Mouse (Mus musculus) lung, postnatal 10 days (tissue): ENCODE measurements around the gene Atpif1.
A peak's percentile ranks its signal among the peaks of the same experiment; 100 is the strongest.
"Not testable (repeated sequence)": the region's sequence is repeated elsewhere in the genome, so short reads cannot be mapped to it uniquely, and the experiment has no call there.

ENCODE experiments used
- DNase-seq: peaks from one replicate; pipeline ENCODE4 v3.0.0; 2021

Gene Atpif1

DNA sequence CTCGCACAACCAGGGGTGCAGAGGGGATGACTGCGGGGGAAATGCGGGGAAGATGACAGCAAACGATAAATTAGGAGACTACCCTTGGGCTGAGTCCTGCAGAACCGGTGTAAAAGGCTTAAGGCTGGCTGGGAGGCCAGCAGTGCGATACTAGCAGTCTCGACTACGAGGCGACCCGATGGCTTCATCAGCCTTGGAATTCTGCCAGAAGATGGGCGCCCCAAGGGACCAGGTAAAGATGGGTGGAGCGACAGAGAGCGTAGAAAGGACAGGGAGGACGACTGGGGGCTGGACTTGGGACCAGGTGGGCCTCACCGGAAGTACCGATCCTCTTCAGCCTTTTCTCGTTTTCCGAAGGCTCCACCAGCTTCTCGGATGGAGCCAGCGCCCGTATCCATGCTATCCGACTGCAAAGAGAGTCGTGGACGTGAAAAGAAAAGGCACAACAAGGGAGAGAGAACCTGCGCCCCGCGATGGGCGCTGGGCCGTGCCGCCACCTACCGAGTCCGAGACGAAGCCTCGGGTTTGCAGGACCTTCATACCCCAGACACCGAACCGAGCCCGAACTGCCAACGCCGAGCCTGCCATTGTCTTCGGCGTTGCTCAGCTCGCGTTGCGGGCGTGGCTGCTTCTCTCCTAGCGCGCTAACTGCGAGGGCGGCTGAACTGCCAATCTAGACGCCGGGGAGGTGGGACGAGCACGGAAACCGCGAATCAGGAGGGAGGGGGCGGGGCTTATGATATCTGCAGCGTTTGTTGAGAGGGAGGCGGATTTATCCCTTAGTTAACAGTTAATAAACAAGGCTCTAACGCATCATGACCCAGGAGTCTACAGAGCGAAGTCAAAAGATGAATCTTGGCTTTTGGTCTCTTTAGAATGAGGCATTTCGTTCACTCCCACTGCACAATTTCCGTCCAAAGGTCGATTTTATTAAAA lies at the start of gene Atpif1:
Atpif1 (minus strand) TSS at position 679 of the 936 bp plus-strand sequence.
- DNase-seq: peak; percentile 95

DNA sequence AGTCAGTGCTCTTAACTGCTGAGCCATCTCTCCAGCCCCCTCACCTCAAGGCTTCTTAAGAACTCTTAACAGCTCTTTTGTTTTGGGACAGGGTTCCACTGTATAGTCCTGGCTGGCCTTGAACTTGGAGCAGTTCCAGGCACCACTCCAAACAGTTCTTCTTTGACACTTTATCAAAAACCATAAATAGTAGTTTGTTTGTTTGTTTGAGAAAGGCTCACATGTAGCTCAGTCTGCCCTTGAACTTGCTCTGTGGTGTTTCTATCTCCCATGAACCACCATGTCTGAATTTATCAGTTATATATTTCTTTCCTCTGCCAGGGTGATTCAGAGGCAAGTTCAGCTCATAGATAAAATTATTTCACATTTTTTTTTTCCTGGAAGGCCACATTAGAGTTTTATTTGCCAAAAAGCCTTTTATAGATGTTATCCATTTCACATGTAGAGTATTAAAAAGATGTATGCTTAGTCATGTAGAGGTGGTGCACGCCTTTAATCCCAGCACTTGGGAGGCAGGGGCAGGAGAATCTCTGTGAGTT lies 41.4 kb upstream of the Atpif1 start:
- no peak for DNase-seq

DNA sequence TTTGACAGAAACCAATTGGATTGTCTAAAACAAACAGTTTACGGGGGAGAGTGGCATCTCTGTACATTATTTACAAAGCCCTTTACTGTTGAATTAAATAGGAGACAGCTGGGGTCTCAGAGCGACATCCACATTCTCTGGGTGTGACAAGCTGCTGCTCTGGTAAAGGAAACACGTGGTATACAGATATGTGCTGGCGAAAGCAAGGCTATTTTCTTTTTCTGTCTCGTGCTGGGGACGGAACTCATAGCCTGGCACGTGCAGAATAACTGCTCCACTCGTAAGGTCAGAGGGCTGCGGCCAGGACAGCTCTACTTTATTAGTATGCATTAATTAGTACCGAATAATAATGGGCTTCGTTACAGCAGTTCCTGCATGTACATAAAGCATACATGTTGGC lies 39.9 kb upstream of the Atpif1 start:
- DNase-seq: no peak

DNA sequence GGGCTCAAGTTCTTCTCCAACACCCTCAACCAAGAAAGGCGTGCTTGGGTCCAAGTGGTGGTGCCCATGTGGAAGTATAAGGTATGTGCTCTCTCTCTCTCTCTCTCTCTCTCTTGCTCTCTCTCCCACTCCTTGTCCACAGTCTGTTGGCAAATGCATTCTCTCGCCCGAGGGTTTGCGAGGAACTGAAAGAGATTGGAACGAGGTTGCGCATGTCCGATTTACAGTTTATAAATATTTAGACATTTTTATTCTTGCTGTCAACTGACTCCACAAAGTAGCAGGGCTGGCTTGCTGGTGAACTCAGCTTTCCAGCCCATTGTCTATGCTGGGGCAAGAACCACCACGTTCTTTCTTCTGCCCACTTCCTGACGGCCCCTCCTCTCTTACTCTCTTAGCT lies 37.7 kb upstream of the Atpif1 start:
- peak; percentile 75 for DNase-seq

DNA sequence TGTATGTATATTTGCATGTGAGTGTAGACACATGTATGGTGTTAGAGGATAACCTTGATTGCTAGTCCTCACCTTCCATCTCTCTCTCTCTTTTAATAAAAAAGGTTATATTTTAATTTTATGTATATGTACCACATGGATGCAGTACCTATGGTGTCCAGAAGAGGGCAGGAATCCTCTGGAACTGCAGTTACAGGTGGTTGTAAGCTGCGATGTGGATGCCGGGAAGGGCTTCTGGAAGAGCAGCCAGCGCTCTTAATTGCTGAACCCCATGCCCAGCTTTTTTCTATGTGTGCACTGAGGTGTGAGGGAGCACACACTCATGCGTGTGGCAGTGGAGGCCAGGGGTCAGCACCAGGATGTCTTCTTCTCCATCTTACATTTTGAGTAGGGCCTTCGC lies 35.7 kb upstream of the Atpif1 start:
- DNase-seq: no peak

DNA sequence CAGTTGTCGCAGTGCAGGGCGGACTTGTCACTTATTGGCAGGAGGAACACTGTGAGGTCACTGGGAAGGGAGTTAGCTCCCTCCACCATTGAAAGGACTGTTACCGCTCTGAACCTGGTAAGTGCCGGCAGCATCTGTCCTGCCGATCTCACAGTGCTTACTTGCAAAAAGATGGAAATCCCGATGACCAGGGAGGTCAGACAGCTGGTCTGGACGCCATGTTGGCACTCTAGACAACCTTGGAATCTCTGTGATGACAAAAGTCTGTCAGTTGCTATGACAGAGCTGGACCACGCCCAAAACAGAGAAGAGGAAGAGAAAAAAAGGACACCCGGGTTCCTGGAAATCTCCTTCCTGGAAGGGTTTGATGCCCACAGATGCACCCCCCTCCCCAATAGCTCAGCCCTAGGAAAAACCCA lies 33.9 kb upstream of the Atpif1 start:
- peak; percentile 82 for DNase-seq

DNA sequence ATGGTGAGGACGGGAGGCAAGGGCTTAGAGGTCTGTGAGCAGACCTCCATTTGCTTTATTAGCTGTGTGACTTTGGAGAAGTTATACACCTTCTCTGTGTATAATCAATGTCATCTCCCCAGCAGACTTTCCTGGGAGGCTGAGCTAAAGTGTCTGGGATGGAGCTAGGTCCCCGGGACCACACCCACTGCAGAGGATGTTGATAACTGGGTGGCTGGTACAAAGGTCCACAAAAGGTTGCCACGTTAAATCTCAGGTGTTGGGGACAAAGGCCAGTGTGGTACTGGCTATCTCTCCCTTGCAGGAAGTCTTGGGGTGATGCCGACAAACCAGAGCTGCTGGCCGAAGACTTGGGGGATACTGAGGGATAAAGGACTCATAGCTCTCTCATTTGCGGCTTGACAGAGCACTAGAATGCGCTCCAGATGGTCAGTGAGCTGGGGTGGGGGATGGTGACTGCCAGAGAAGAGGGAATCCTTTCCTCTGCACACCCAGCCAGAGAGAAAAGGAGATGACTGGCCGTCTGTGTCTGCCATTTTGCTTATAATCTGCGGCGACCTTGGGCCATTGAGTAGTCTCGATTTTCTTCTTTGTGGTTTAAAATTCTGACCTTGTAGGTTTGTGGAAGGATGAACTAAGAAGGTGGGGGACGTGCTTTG lies 31.8 kb upstream of the Atpif1 start:
- DNase-seq: peak; percentile 33

DNA sequence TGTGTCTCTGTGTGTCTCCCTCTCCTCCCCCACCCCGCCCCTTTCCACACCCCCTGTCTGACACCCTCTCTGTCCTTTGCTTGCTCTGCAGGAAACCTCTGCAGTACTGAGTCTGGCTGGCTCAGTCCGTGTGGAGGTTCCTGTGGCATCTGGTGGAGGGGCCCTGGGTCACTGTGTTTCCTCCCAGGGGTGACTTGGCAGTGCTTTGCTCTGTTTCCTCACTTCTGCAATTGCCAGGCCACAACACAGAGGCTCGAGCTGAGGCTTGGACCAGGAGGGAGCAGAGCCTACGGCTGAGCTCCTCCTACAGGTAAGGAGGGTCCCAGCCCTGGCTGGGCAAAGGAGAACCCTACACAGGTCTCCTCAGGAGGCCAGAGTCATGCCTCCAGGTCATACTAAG lies 30.5 kb upstream of the Atpif1 start, which contains the start of gene Ptafr:
Ptafr (plus strand) TSS at position 103 of the 400 bp plus-strand sequence.
- DNase-seq: peak; percentile 65

DNA sequence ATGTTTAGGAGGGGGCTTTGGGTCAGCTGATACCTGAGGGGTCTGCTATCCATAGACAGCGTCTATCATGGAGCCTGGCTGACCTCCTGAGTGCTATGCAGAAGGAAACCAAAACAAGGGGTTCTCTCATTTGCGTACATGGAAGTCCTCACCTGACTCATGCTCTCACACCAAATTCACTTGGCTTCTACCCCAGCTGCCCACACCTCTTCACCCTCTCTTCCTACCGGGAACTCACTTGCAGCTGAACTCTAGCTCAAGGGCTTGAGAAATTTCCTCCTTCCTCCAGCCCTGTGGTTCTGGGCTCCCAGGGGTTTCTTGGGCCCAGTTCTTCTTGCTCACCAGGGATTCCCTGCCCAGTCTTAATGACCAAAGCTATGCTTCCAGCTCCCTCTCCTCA lies 29.8 kb upstream of the Atpif1 start:
- no peak for DNase-seq

DNA sequence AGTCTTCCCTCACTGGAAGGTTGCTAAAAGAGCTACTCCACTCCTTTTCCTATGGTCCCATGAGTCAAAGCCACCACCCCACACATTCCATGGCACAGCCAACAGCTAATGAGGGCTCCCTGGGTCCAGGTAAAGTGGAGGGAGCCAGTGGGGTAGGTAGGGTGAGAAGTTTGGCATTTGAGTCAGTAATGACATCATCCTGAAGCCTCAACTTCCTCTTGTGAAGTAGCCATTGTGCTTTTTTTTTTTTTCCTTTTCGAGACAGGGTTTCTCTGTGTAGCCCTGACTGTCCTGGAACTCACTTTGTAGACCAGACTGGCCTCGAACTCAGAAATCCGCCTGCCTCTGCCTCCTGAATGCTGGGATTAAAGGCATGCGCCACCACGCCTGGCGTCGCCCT lies 22.1 kb upstream of the Atpif1 start:
- not testable (repeated sequence) for DNase-seq

DNA sequence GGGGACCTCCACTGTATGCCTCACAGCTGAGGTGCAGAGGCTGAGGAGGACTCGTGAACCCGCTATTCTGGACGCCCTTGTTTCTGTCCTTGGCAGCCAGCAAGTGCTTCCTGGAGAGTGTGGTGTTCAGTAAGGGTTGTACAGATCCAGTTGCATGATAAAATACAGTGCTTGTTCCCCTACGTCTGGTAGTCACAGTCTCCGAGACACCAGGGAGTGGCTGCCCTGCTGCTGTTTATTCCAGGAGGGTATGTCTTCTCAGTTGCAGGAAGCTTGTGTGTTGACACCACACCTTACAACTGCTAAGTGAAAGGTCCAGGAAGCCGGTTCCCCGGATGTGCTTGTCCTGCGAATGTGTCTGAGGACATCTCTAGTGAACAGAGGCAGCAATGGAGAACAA lies 21.2 kb upstream of the Atpif1 start:
- peak; percentile 28 for DNase-seq

DNA sequence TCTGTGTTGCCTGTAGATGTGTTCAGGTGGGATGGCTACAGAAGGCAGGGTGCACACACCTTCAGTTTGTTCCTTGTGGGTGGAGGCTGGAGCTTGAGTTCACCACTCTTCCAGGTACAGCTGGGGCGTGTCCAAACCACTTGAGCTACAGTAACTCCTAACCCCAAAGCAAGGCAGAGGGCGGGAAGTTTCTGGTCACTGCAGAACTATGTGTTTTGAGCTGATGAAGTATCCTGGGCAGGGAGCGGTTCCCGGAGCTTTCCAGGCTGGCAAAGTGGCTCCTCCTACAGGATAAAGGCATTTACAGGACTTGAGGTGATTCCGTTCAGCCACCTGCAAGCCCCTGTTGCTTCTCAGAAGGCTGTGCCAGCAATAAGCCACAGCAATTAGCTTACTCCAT lies 20.8 kb upstream of the Atpif1 start:
- DNase-seq: peak; percentile 32

DNA sequence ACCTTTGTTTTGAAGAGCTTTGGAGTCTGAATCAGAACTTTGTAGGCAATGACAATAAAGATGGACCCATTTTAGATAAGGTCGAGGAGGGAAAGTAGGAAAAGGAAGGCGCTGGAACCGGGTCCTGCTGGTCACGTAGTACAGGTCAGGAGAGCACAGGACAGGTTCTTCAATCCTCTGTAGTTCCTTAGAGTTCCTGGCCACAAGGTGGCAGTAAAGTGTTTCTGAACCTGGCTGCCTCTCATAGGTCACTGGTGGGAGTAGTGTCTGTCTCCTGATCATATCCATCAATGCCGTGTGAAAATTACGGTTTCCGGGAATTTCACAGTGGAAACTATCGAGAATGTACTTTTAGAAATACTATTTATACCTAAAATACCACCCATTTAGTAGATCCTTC lies 12.4 kb upstream of the Atpif1 start:
- peak; percentile 83 for DNase-seq

DNA sequence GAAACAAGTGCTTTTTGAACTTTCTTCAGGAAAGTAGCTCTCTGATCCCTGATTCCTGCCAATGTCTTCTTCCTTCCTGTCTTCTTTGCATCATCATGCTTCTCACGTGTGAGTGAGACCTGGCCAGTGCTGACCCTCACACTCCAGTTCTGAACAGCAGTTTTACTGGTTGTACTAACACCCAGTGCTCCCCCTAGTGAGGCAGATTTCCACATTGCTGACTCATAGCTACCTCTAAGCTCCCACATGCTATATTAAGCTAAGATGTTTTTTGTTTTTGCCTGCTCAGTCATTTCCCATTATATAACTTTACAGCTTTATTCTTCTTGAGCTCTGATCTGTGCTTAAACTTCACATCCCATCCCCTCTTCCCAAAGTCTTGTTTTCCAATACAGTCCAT lies 9.3 kb upstream of the Atpif1 start:
- DNase-seq: no peak

DNA sequence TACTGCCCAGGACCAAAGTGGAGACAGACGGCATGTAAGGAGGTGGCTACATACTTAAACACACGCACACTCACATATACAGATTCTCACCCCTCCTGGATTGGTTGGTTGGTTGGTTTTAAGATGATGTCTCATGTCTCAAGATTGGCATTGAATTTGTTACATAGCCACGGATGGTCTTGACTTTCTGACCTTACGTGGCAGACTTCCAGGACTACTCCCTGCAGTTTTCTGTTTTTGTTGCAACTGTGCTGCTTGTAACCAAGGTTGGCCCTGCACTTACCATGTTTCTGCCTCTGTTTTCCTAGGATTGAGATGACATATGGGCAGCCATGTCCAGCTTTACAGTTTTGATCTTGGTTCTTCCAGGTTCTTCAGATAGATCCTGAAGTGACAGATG lies 8.0 kb upstream of the Atpif1 start:
- no peak for DNase-seq

DNA sequence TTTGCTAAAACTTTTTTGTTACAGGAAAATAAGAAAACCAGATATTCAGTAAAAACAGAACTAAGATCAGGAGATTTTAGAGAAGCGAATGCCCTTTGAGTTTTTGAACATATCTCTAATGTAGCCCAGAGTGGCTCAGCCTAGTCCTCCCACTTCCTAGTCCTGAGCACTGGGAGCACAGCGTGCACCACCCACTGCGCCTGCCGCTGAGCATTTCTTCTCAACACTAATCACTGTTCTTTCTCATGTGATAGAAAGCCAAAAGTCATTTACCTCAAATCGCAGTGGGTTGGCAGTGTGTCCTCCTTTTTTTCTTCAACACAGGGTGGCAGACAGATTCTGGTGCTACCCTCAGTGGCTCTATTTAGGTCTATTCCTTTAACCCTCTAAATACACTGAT lies 6.0 kb upstream of the Atpif1 start:
- DNase-seq: no peak

DNA sequence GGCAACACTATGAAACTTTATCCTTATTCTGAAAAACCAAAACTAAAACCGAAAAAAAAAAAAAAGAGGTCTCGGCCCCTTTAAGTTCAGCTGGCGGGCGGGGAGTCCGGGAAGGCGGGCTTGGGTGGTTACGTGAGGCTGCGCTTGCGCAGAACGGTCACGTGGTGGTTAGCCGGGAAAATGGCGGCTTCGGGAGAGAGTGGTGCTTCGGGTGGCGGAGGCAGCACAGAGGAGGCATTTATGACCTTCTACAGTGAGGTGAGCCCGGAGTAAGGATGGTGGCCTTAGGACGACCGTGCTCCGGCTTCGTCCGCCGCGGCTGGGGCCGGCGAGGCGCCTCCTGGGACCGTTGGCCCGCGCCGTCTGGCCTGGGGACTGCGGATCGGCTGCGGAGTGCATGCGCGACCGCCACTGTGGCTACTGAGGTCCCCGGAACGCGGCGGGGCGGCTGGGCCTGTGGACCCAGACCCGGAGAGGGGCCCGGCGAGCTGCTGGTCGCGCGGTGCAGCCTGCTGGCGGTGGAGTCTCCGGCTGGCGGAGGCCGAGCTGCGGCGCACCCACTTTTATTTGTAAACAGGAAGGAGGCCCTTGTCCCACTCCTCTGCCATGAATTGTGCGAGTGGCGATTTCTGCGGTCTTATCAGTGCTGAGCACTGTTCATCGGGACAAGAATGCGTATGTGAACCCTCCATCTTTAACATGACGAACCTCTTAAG lies 2.1 kb upstream of the Atpif1 start, which contains the start of gene Dnajc8:
Dnajc8 (plus strand) TSS at position 145 of the 716 bp plus-strand sequence.
- DNase-seq: peak; percentile 98

DNA sequence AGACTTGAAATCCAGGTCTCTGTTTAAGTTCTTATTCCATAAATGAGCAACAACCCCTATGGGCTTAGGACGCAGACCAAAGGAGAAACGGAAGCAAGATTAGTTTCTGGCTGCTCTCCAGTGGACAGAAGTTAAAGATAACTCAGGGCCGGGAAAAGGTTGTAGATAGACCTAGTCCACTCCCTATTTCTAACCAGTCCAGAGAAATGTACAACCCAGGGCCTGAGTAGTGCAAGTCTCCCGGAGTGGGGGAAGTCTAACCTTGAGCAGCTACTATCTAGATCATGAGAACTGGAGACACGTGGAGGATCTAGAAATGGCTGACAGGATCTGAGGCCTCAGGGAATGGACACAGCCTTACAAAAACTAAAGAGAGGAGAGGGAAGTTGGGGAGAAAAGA lies 963 bp downstream of the Atpif1 start:
- DNase-seq: no peak

DNA sequence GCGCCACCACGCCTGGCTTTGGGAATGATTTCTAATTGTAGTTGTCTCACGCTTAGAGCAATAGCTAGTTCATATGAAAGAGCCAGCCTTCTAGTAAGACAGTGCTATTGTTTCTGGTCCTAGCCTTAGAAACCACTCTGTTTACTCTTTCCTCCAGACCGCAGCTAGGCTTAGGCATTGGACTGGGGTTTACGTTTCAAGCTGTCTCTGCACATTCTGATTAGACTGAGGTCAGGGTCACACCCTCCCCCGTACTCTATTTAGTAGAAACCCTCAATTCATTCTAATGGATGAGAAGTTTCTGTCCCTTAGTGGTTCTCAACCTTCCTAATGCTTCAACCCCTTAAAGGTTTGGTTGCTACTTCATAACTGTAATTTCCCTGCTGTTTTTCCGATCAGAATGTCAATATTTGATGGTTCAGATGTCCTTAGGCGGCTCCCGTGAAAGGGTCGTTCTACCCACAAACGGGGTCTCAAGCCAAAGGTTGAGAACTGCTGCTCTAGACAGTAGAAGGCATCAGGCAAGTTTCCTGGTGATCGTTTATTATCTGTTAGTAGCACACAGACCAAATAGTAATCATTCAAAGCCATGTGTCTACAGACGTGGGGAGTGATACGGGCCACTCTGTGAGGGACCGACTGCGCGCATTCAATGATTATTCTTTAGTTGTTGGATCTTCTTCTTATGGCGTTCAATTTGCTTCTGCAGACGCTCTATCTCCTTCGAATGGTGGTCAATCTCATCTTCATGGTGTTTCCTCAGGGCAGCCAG lies 3.2 kb downstream of the Atpif1 start:
- DNase-seq: no peak

DNA sequence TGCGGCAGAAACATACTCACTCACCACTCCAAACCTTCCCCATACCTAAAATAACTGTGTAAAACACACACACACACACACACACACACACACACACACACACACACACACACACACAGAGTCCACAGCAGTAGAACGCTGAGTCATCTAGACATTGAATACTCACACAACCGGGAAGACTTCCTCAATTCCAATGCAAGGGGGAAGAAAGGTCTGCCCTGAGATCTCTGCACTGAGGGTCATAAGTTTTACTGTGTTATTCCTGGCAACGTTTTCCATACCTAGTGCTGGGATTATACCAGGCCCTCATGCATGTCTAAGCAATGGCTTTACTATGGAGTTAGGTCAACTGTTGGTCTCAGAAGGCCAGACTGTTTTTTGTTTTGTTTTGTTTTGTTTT lies 4.1 kb downstream of the Atpif1 start:
- DNase-seq: no peak

DNA sequence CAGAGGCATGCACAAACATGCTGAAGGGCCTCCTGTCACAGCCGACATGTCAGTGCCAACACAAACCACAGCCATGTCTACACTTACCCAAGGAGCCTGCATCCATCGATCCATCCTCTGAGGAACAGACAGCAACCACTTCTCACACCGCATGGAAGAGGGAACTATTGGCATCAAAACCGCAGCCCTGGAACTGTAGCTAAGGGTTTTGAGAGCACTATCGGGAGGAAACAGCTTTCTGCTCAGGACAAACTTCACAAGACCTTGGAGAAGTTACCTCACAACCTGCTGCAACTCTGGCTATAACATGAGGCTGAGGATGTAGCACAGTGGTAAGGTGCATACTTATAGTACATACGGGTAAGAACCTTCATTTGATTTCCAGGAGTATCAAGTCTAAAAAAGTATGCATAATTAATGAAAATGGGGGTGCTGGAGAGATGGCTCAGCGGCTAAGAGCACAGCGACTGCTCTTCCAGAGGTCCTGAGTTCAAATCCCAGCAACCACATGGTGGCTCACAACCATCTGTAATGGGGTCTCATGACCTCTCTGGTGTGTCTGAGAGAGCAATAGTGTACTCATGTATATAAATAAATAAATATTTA lies 5.4 kb downstream of the Atpif1 start:
- no peak for DNase-seq

DNA sequence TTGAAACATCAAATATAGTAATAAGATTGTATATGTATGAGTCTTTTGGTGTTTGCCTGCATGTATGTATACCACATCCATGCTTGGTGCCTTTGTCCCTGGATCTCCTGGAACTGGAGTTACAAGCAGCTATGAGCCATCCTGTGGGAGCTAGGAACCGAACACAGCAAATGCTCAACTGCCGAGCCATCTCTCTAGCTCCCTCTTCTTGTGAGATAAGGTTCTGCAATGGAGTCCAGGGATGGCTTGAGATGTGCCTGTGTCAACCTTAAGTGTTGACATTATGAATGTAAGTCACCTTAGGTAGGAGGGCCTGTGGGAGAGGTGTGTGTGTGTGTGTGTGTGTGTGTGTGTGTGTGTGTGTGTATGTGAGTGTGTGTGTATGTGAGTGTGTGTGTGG lies 6.8 kb downstream of the Atpif1 start:
- no peak for DNase-seq
